Mouse (Mus musculus): ENCODE measurements around the gene Pappa.

The Pappa gene

DNA sequence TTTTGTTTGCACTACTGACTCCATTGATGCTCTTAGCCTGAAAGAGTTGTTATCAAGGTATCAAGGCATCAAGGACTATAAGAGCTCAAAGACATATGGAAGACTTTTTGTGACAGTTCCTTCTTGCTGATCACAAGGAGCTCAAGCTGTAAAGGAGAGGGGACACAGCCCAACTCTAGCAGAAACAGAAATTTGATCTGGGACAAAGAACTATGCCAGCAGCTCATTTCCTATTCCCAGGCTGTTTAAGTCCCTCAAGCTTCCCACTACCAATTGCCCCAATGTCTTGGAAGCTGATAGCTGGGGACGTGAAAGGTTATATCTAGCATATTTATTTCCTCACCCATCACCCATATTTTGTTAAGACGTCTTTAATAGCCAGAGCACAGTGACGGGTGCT is 39.7 kb downstream of the Pappa start:
- ChIA-PET CTCF (no interaction called here), POLR2A (no interaction called here)

DNA sequence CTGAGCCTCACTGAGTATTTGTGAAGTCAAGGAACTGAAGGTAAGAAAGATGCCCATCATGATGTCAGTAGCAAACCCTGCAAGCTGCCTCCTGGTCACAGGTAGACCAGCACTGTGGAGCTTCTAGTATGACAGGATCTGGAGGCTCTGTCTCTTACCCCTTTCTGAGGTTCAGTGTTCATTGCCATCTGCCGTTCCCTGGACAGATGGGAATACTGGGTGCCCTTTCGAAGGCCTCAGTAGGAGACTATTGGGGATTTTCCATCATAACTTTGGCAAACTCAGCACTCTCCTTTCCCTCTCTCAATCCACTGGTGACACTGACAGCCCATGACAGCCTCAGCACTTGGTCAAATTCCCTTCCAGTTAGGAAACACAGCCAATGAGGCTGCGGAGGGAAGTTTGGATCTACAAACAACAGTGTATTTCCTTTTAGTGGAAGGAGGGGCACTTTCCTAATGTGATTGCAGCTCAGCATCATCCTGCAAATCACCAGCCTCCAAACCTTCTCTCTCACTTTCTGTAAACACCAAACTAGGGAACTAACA is 42.4 kb downstream of the Pappa start:
- ChIA-PET POLR2A (no interaction called here), CTCF (no interaction called here)

DNA sequence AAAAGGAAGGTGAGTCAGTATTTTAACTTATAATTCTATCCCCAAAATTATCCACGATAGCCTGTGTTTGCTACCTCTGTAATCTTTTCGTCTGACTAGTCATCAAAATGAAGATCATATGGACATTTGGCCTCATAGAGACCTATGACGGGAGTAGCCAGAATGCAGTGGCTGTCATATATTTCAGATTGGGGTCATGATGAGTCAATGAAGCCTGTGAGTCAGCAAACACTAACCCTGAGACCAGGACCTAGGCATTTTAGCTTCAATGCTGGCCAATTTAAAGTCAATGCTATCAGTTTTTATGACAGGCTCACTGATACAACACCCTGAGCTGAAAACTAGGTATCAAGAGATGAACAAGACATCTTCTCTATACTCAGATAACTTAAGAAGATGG is 50.5 kb downstream of the Pappa start:
- ChIA-PET POLR2A (no interaction called here), CTCF (no interaction called here)

DNA sequence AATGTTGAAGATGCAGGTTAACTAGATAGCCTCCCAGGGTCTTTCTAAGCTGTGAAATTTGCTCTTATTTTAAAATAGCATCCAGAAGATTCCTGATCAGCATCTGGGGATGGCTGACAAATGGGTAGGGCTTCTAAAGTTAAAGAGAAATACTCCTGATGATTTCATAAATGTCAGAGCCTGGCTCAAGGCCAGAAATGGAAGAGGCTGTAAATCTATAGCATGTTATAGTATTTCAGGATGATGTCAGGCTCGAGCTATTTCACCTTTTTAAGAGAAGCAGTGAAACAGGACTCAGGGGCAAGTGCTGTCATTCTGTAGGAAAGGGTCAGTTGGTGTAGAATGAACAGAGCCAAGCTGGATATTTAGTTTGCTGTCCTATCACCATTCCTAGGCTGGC is 54.2 kb downstream of the Pappa start:
- CTCF ChIA-PET = no interaction called here
- POLR2A ChIA-PET = no interaction called here

DNA sequence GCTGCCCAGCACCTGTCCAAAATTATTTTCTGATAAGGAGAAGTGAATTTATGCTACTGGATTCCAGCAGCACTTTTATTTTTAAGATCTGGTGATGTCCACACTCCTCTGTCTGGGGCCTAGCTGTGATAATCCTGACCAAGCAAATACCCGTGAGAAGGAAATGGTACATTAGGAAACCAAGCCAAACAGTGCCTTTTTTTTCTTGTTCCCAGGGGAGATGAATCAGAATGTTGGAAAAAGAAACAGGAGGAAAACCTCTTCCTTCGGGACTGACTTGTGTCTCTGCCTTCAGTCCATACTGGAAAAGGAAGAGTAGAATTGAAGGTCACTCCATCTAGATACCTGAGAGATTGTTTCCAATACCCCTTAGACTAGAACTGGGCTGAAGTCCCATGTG is 63.3 kb downstream of the Pappa start:
- ChIA-PET POLR2A (no interaction called here), CTCF (no interaction called here)

DNA sequence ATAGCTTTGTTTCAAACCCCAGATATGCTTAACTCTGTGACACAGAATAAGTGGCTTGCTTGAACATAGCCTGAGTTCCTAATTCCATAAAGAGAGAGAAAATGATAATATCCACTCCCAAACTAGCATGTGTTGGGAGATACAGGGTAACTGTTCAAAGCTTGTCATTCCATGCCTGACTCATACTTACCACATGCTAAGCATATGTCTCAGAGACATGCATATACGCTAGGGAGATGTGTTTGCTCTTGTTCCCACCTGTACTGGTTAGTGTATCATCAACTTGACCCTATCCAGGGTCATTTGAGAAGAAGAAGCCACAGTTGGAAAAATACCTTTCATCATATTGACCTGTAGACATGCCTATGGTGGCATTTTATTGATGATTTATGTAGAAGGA is 63.7 kb downstream of the Pappa start:
- POLR2A ChIA-PET = no interaction called here
- CTCF ChIA-PET = no interaction called here

DNA sequence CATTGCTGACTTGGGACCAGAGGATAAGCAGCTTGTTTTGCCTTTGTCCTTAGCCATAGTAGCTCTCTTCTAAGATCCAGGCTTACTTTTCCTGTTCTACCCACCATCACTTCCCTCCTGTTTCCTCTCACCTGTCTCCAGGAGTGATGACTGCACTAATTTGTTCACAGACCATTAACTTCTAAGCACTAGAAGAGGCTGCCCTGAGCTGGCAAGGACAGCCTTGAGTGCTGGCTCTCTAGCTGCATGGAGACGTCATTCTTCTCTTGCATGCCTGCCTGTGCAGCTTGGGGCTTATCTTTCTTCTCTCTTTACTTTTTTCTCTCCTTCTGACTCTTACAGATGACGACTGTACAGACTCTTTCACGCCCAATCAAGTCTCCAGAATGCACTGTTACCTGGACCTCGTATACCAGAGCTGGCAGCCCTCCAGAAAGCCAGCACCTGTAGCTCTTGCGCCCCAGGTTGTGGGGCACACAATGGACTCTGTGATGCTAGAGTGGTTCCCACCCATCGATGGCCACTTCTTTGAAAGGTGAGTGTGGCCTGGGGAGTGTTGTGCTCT is 65.0 kb downstream of the Pappa start:
- POLR2A ChIA-PET = no interaction called here
- CTCF ChIA-PET = no interaction called here

DNA sequence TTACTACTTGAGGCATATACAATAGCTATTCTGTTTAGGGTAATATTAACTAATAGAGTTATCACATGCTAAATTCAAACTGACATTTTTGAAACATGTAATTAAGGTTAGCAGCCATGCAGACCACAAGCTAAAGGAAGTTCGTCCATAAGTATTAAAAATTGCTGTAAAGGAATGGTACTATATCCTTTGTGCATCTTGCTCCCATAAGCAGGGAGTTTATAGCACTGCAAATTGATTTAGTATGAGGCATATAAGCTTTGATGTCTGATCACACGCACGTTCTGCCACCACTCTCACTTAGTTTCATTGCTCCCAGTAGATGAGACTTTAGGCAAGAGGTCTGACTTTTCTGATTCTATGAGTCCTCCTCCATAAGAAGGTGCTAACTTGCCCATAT is 68.8 kb downstream of the Pappa start:
- POLR2A ChIA-PET = no interaction called here
- CTCF ChIA-PET = interaction anchor here in 1 of 4 experiments (0.6 kb wide), 1 partner anchor 1730 kb away, joined by 3 read pairs; no protein-coding TSS in a partner anchor

DNA sequence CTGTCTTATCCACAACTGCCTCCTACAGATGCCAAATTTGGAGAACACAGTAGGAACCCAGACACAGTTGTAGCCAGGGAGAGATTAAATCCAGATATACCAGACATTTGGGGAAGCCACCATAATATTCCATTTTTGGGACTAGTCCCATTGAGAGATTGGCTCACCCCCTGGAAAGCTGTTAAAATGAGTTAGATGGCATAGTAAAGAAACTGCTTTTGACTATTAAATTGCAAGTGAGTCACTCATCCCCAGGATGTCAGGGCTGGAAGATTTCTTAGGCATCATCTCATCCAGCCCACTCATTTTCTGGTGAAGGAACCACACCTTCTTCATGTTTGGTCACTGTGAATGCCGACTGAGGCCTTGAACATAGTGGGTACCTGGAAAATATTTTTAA is 72.0 kb downstream of the Pappa start:
- POLR2A ChIA-PET = no interaction called here
- CTCF ChIA-PET = no interaction called here

DNA sequence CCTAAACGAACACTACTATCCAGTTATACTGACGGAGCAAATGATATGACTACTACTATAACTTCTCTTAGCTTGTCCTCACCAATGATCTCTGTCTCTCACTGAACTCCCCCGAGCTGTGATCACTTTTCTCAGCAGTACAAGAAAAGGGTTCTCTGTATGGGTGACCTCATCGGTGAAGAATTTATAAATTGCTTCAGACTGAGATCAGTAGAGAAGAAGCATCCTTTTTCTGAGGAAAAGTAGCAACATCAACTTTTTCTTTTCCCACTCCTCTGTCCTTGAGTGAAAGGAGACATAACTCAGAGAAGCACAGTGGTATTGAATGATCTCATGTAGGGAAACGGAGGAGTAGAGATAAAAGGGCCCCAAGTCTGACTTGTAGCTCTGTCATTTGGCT is 79.7 kb downstream of the Pappa start:
- CTCF ChIA-PET = no interaction called here
- POLR2A ChIA-PET = no interaction called here

DNA sequence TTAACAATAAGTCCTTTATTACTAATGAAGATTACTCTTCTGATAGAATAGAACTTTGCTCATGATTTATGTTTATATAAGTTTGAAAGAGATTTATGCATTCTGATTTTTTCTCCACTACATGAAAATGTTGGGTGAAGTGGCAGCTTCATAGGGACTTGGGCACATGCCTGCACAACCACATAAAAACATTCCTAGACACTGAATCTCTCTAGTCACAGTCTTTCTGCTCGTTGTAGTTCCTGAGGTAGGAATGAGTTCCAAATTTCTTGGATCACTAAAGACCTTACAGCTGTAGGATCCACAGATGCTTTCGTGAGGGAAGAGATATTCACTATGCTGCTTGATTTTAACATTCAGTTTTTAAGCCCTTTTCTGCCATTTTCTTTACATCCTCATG is 81.5 kb downstream of the Pappa start:
- POLR2A ChIA-PET = no interaction called here

DNA sequence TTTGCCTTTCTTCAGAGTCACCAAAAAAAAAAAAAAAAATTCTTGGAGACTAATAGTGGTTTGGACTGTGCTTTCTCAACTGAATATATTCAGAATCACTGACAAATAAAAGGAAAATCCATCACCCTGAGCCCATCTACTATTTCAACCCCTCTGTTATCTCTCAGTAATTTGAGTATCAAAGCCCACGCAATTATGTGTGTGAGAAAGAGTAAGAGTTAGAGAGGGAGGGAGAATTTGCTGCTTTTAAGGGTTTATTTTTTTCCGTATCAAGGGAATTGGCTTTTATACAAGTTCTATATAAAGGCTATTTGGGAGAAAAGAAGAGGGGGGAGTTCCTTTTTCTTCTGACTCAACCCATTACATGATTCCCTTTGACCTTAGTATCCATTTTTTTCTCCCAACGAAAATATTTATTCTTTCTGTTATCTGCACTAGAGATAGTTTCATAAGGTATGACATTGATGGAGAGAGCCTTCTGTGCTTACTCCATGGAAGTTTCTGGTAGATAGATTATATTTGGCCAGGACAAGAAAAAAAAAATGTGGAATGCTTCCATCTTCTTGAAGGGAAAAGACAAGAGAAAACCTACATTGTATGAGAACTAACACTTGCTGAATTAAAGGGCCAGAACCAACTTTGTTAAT is 85.5 kb downstream of the Pappa start:
- POLR2A ChIA-PET = no interaction called here

More for the DNA sequence above, 81.5 kb downstream of the Pappa start:
- CTCF ChIA-PET = no interaction called here

DNA sequence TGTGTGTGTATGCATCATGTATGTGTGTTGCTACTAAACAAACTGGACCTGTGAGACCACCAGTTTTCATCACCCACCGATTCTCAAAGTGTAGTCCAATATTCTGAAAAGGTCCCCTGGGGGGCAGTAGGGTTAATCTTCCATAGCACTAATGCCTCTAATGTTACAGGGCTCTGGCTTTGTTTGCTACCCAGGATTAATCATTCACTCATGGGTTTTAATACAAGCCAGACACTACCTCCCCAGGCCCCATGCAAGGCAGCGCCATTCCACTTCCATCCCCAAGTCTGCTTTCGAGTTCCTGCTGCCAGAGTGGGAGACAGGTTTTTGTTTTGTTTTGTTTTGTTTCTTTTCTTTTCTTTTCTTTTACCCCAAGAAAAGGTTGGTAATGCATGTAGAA is 92.7 kb downstream of the Pappa start:
- POLR2A ChIA-PET = no interaction called here
- CTCF ChIA-PET = no interaction called here

More for the DNA sequence above, 85.5 kb downstream of the Pappa start:
- CTCF ChIA-PET = no interaction called here

DNA sequence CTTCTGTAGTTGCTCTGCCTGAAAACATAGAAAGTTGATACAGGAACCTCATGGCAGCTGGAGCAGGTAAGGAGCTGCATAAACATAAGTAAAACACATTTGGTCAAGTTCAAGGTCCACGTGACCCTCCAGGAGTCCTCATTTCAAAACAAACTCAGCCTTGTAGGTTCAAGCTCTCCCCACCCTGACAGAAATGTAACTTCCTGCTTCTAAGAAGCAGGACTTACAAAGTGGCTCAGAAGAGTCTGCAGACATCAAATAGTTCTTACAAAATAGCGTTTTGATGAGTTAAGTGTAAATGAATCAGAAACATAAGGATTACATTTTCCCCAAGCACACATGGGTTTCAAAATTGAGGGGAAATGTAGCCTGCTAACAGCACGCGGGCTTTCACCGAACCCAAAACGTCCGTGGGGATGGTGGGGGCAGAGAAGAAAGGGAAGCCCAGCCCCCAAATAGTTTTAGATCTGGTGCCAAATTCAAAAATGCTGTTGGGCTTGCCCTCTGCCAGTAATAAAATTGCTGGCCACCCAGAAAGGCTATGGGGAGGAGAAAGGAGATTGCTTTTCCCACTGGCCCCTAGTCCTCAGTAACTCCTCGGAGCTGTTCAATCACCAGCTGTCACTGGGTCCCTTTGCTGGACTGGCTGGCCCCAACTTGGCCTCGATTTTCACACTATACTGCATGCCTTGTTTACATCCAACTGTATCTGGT is 93.8 kb downstream of the Pappa start:
- CTCF ChIA-PET = interaction anchor here in 1 of 4 experiments (0.6 kb wide), 1 partner anchor 1142 kb away, joined by 3 read pairs; no protein-coding TSS in a partner anchor
- POLR2A ChIA-PET = no interaction called here

DNA sequence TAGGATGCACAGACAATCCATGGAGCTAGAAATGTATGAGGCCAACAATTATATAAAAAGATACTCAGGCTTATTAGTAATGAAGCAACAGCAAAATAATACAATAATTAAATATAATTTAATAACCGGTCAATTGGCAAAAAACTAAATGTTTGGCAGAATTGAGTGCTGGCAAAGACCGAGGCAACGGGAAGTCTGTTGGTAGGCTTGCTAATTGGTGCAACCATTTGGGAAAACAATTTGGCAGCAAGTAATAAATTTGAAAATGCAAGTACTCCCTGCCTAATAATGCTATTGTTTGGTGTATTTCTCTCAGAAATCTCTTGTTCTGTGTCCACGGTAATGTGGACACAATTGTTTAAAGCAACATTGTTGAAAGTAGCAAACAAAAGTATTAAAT is 99.9 kb downstream of the Pappa start:
- CTCF ChIA-PET = no interaction called here
- POLR2A ChIA-PET = no interaction called here

DNA sequence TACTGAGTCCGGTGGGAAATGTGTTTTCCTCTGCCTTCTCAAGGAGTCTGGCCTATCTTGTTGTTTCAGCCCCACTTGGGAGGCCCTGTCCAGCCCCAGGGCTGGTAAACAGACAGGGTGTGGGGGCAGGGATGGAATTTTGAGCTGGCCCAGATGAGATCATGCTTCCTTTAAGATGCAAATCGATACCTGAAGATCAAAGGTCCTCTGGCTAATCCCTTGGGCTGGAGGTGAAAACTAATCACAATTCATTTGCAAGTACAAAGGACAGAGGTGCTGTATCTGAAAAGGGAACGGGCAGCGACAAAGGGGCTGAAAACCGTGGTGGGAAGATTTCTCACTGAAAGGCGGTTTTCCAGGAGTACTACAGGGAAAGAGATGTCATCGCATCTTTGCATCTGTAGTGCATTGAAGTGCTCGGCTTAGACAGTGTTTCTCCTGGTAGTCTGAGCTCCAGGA is 114.6 kb downstream of the Pappa start:
- CTCF ChIA-PET = no interaction called here
- POLR2A ChIA-PET = interaction anchor here in 3 of 4 experiments (0.5 to 1.7 kb wide), 4 partner anchors 14 to 1090 kb away, joined by 3 to 6 read pairs (median 4); no protein-coding TSS in a partner anchor

DNA sequence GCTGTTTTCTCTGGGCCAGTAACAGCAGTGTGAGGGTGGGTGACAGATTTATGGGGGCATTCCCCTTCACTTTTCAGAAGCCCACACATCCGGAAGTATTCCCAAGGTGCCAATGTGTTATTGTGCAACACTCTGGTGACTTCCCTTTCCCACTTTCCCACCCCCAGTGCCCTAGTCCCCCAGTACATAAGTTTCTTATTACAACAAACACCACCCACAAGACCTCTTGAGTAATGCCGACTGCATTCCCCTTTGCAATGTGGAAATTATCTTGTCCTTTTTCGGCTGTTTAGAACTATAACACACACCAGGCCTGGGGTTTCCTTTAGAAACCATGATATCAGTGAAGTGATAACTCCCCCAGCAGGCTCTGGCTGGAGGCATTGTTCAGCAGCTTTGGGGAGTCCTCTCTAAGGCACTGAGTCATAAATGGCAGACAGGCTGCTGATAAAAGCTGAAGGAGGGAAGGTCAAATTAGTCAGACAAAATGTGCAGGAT is 118.5 kb downstream of the Pappa start:
- ChIA-PET POLR2A (no interaction called here), CTCF (no interaction called here)

DNA sequence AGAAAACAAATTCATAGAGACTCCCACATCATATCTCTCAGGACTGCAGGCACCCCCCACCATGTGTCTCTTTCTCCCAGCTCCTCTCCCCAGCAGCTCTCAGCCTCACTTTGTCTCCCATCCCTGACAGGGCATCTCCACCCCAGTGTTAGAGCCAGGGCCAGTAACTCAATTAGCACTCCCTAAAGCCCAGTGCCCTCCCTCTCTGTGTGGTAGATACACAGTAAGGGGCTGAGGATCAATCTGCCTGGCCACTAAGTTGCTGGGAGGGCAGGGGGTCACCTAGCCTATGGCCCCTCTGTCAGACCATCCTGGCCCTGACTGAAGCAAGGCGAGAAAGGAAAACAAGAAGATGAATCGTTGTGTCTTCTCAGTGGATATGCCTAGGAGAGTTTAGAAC is 119.3 kb downstream of the Pappa start:
- CTCF ChIA-PET = no interaction called here
- POLR2A ChIA-PET = no interaction called here

DNA sequence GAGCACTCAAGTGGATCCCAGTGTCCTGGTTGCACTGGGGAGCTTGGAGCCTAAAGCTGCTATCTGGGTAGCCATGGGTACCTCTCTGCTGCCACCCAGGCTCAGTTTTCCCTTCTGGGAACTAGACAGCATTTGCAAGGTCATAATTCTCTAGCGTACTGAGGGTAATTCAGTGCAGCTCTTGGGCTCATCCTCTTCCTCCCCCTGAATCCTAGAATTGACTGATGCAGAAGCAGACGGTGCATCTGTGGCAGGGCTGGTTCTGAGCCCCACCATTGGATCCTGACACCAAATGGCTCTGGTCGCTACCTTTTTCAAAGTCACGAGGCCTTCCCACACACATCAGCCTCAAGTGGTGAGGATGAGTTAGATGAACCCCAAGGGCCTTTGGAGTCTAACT is 121.0 kb downstream of the Pappa start:
- ChIA-PET POLR2A (no interaction called here), CTCF (no interaction called here)

DNA sequence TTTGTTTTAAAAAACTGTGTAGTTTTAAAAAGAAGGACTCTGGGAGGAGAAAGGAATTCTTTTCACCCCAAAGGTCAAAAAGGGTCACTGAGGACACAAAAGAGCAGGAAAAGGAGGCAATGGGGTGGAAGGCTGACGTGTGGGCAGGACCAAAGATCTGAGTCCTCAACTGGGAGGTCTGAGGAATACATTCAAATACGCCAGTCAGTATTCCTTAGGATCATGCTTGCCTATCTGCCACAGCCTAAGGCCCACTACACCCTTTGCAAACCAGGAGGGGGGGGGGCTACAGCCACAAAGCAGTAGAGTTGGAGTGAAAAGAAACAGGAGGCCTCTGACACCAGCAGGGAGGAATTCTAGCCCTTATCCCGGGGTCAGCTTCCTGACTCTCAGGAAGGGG is 121.5 kb downstream of the Pappa start:
- ChIA-PET POLR2A (no interaction called here), CTCF (no interaction called here)

DNA sequence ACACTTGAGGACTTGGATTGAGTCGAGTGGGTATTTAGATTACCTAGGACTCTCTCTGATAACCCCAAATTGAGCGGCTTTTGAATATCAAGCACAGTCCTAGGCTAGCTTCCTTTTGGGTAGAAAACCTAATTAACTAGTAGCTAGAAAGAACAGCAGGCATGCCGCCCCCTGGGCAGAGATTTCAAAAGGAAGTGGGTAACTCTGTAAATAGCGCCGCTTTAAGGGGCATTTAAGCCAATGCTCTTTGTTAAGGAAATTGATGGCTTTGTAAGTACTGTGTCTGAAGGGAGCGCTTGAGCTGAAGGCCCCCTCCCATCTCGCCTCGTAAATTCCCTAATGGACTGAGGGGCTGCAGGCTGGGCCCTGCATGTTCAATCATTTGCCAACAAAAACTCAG is 128.2 kb downstream of the Pappa start:
- ChIA-PET CTCF (interaction anchor here in 1 of 4 experiments (1.0 kb wide), 1 partner anchor 338 kb away, joined by 4 read pairs; no protein-coding TSS in a partner anchor), POLR2A (interaction anchor here in 2 of 4 experiments (0.9 to 1.0 kb wide), 2 partner anchors 14 to 58 kb away, joined by 3 to 4 read pairs; no protein-coding TSS in a partner anchor)

Measured in embryonic stem cell, embryonic (primary cell).